Mouse (Mus musculus) G1E (cell line): Measurements from ENCODE around the gene Xylt1.

Source experiments
- CTCF ChIP-seq: IDR thresholded peaks from 2 replicates; pipeline ENCODE4 v1.5.1; 2012; ENCODE audit warnings: low read depth, low read length, inconsistent platforms, mixed read lengths
- GATA1 ChIP-seq: IDR thresholded peaks from 2 replicates; pipeline ENCODE4 v1.6.1; 2012; ENCODE audit warnings: borderline replicate concordance, low read length, inconsistent platforms, mixed read lengths
- POLR2AphosphoS5 ChIP-seq: IDR thresholded peaks from 2 replicates; pipeline ENCODE4 v1.6.1; 2012; ENCODE audit warnings: low read depth, low read length, inconsistent platforms; ENCODE audit not compliant: insufficient replicate concordance
- TAL1 ChIP-seq: conservative IDR thresholded peaks from 2 replicates; pipeline ENCODE4 v1.6.1; 2012; ENCODE audit warnings: low read depth, low read length, inconsistent platforms, mixed read lengths

GRCm38 (mm10) chr7:117567653-117568340 is 187.0 kb downstream of the Xylt1 start:
- TF ChIP-seq CTCF, result no peak
- no peak for TF ChIP-seq GATA1
- no peak for TF ChIP-seq POLR2AphosphoS5
- no peak for TF ChIP-seq TAL1
